Mouse (Mus musculus): ENCODE results near the gene Atp8a2.

Gene Atp8a2

DNA sequence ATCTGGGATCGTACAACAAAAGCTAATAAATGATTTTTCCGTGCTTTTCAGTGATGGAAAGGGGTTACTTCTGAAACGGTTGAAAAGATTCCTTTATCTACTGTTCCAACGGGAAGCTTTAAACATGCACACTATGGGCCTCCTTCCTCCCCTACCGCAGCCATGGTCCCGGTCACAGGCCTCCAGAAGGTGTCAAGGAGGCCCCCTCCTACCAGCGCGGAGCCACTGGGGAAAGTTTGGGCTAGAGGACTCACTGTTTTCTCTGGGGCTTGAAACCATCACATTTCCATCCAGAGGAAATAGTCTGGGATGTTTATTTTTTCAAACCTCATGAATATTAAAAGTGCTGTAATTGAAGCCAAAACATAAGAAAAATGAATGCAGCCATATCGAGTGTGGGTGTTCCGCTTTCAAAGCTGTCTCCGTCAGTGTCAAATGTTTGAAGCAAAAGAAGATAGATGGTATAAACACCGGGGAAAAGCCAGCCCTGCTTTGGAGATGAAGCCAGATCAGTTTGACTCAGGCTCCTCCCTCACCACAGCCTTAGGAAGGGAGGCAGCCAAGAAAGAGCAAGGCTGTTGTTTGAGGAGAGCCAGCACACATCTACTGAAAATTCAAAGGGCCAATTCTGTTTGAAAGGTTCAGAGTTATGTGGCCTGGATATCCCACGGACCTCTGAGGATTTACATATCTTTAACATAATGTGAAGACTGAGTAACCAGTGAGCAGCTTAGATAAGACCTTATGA lies 481.1 kb downstream of the Atp8a2 start:
- DNase-seq (ENCODE audit: low read depth, low spot score), result no peak

GRCm38 (mm10) chr14:59709505-59710335 lies 487.3 kb downstream of the Atp8a2 start:
- DNase-seq (ENCODE audit: low read depth, low spot score), result no peak

DNA sequence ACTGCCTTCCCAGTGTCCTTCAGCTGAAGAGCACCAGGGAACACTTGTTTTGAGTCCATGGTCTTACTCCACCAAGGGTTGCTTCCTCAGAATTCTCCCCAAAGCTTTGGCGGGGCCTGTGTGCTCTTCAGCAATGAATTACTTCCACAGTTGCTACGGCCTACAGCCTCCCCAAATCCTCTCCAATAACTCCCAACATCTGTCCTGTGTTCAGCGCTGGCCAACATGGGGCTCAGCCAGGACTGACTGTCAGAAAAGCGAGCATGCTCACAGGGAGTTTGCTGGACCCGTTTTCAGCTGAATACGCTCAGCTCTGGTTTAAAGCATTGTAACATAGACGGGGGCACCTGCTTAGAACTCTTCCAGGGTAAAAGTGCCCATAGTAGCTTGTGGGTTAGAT lies 489.0 kb downstream of the Atp8a2 start:
- no peak for DNase-seq (ENCODE audit: low read depth, low spot score)

DNA sequence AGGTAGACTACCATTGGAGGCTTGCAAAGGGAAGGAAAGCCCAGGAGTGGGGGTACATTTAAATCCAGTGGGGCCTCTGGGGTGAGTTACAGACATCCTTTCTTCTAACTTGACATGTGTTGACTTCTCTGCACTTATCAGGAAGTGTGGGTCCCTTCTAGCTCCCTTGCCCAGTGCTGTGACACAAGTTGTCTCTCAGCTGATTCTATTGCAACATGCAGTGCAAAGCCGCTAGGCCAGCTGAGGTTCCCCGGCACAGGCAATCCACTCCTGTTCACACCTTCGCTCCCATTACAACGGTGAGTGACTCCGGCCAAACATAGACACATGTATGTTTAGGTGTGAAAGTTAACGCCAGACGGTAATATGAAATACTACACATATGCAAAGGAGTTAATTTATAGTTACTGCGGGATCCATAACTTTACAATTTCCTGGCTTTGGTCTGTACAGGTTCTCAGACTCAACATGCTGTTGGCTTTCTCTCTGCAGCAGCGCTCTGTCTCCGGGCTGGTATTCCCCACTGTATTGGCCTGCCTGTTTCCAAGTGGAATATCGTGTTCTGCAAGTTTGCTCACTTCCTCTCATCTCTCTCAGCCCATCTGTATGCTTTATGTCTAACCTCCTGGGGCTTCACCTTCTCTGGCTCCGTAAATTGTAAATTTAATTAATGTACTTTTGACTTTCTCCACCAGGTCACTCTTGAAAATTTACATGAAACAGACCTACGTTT lies 491.5 kb downstream of the Atp8a2 start:
- DNase-seq (ENCODE audit: low read depth, low spot score), result no peak

GRCm38 (mm10) chr14:59701492-59701891 lies 495.5 kb downstream of the Atp8a2 start:
- DNase-seq (ENCODE audit: low read depth, low spot score), result no peak

GRCm38 (mm10) chr14:59695160-59695559 lies 501.8 kb downstream of the Atp8a2 start:
- no peak for DNase-seq (ENCODE audit: low read depth, low spot score)

- DNase-seq (ENCODE audit: low read depth, low spot score), result no peak
Observed at GRCm38 (mm10) chr14:59692164-59692563, 504.8 kb downstream of the Atp8a2 start.

GRCm38 (mm10) chr14:59691402-59691801 lies 505.6 kb downstream of the Atp8a2 start:
- DNase-seq (ENCODE audit: low read depth, low spot score), result no peak

DNA sequence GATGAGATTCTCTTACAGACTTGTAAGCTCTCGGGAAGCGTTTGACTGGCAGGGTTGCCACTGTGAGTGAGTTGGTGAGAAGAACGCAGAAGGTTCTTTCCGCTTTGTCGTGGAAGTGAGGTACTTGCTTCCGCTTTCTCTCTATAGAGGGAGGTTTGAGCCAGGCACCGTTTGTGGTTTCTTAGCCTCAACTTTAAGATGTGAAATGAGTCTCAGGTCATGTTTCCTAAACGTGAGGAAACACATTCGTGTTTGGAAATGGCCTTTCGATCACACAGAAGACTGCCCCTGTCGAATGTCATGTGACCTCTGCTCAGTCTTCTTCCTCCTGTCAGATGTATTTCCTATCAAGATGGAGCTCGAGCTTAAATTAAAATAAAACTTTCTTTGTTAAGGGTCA lies 506.0 kb downstream of the Atp8a2 start:
- no peak for DNase-seq (ENCODE audit: low read depth, low spot score)

DNA sequence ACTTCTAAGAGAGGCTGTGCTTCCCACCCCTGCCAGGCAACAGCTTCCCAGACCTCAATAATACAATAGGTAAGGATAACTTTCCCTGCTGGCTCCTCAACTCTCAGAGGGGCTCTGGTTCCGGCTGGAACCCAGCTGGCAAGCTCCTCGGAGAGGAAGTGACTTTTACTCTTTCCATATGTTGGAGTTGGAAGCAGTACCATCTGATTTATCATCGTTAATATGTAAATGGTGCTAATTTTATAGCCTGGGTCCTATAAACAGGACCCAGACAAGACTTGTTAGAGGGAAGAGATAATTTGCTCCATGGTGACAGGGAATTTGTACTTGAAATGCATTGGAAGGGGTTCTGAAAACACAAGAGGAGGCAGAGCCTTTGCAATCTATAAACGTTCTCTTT lies 507.4 kb downstream of the Atp8a2 start:
- no peak for DNase-seq (ENCODE audit: low read depth, low spot score)

GRCm38 (mm10) chr14:59686229-59686628 lies 510.8 kb downstream of the Atp8a2 start:
- no peak for DNase-seq (ENCODE audit: low read depth, low spot score)

GRCm38 (mm10) chr14:59685343-59685742 lies 511.6 kb downstream of the Atp8a2 start:
- DNase-seq (ENCODE audit: low read depth, low spot score), result no peak

- DNase-seq (ENCODE audit: low read depth, low spot score), result no peak
Observed at GRCm38 (mm10) chr14:59681906-59682305, 515.1 kb downstream of the Atp8a2 start.

- no peak for DNase-seq (ENCODE audit: low read depth, low spot score)
Observed at GRCm38 (mm10) chr14:59677598-59678003, 519.4 kb downstream of the Atp8a2 start.

DNA sequence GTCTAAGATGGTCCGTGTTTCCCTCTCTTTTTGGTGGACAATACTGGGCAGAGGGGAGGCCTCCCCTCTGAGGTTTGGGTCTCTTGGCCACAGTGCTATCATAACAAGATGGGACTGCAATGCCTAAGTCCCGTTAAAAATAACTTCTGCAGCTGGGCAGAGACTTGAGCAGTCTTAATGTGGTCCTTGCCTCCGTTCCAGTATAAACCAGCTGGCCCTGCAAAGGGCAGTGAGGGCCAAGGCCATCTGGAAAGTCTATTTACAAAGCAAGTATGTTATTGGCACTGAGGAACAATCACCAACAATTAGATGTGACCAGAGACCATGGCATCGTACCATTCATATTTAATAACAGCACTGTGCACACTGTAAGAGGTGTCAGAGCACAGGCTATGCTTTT lies 521.6 kb downstream of the Atp8a2 start:
- DNase-seq (ENCODE audit: low read depth, low spot score), result no peak

- no peak for DNase-seq (ENCODE audit: low read depth, low spot score)
Observed at GRCm38 (mm10) chr14:59674556-59674955, 522.4 kb downstream of the Atp8a2 start.

- DNase-seq (ENCODE audit: low read depth, low spot score), result no peak
Observed at GRCm38 (mm10) chr14:59672893-59673515, 524.0 kb downstream of the Atp8a2 start.

DNA sequence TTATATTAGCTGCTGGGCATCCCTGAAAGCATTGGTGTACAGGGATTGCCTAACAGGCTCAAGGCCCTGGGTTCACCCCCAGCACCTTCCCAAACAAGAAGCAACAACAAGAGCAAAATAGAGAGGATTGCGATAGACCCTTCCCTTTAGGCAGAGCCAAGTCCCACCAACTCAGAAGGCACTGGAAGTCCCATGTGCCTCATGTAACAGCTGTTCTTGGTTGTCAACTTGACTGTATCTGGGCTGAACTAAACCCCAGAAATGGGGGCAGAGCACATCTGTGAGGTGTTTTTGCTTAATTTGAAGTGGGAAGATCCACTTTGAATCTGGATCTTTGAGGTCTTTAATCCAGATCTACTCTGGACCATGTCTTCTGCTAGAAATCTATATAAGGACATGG lies 539.9 kb downstream of the Atp8a2 start:
- no peak for DNase-seq (ENCODE audit: low read depth, low spot score)

DNA sequence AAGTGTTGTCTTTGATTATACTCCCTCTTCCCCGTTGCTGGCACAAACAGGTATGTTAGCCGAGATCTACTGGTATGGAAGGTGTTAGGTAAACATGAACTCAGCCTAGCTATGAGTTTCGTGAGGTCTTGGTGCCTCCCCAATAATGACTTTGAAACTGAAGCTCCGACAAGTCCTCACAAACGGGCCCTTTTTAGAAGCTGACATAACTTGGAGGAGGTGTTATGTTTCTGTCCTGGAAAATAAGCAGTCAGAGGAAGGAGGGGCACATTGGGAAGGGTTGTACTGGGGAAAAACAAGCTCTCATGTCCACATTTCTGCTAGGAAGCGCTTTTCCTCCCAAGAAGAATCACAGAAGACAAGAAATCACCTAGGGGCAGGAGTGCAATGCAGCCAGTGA lies 540.4 kb downstream of the Atp8a2 start:
- no peak for DNase-seq (ENCODE audit: low read depth, low spot score)

DNA sequence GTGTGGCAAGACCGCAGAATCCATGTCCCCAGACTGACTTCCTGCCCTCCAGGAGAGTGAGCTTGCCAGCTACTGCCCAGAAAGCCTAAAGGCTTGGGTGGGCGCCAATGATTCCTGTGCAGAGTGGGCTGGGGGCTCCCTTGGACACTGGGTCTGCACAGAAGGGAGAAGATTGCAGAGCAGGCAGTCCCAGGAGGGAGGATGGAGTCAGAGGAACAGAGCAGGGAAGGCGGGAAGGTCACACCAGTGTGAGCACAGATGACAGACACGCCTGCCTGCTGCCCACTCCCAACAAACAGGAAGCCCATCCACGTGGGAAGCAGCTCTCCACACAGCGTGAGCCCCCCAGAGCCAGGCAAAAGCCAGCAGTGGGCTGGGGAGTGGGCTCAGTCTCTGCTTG lies 547.6 kb downstream of the Atp8a2 start:
- no peak for DNase-seq (ENCODE audit: low read depth, low spot score)

GRCm38 (mm10) chr14:59648611-59649010 lies 548.4 kb downstream of the Atp8a2 start:
- DNase-seq (ENCODE audit: low read depth, low spot score), result no peak
